ENCODE assay signal across 25 mouse cellular contexts in genomic region chr8:81742588-81742987, GRCm38 (mm10).
"Had no signal": no experiment of that assay in that cellular context is flagged by ENCODE, and none has a peak within 500 bp of the region (broad histone marks: within the 10 kb centered on the region; RNA-seq: fewer than 3 reads in every experiment).

No protein-coding gene starts in this region.

- H3K9ac ChIP-seq: heart, embryonic 13.5 days; heart, embryonic 15.5 days; hindbrain, embryonic 13.5 days; hindbrain, embryonic 15.5 days; limb, embryonic 12.5 days; liver, embryonic 13.5 days; liver, embryonic 15.5 days had no signal

- H3K4me2 ChIP-seq: heart, embryonic 11.5 days; heart, embryonic 13.5 days; heart, embryonic 15.5 days; hindbrain, embryonic 13.5 days; hindbrain, embryonic 15.5 days; limb, embryonic 12.5 days; liver, embryonic 11.5 days; liver, embryonic 13.5 days; liver, embryonic 15.5 days had no signal

- H3K36me3 ChIP-seq: heart, embryonic 13.5 days; heart, embryonic 15.5 days; hindbrain, embryonic 13.5 days; hindbrain, embryonic 15.5 days; limb, embryonic 10.5 days; limb, embryonic 12.5 days; liver, embryonic 13.5 days; liver, embryonic 15.5 days had no signal

- H3K9me3 ChIP-seq: heart, embryonic 13.5 days; heart, embryonic 15.5 days; hindbrain, embryonic 13.5 days; hindbrain, embryonic 15.5 days; limb, embryonic 10.5 days; limb, embryonic 12.5 days; liver, embryonic 13.5 days; liver, embryonic 15.5 days had no signal

- ATAC-seq: hindbrain, postnatal 0 days; intestine, postnatal 0 days had no signal

- H3K27ac ChIP-seq: heart, adult 2 months; heart, embryonic 13.5 days; heart, embryonic 15.5 days; hindbrain, embryonic 13.5 days; hindbrain, embryonic 15.5 days; hindbrain, postnatal 0 days; layer of hippocampus, adult 2 months; left cerebral cortex, adult 2 months; limb, embryonic 10.5 days; limb, embryonic 12.5 days; liver, embryonic 13.5 days; liver, embryonic 15.5 days had no signal

- H3K4me1 ChIP-seq: heart, embryonic 13.5 days; heart, embryonic 15.5 days; hindbrain, embryonic 13.5 days; hindbrain, embryonic 15.5 days; limb, embryonic 10.5 days; limb, embryonic 12.5 days; liver, embryonic 13.5 days; liver, embryonic 15.5 days had no signal

- H3K4me3 ChIP-seq: heart, adult 2 months; heart, embryonic 13.5 days; heart, embryonic 15.5 days; hindbrain, embryonic 13.5 days; hindbrain, embryonic 15.5 days; layer of hippocampus, adult 2 months; left cerebral cortex, adult 2 months; limb, embryonic 10.5 days; limb, embryonic 12.5 days; liver, embryonic 13.5 days; liver, embryonic 15.5 days had no signal

- H3K27me3 ChIP-seq: heart, embryonic 13.5 days; heart, embryonic 15.5 days; hindbrain, embryonic 13.5 days; hindbrain, embryonic 15.5 days; limb, embryonic 12.5 days; liver, embryonic 13.5 days; liver, embryonic 15.5 days had no signal

- DNase-seq: gastrocnemius, postnatal 14 days; gastrocnemius, postnatal 36 days; heart, adult 11 months; heart, adult 2 months; heart, postnatal 14 days; heart, postnatal 36 days; kidney, adult 18-20 months; kidney, adult 9 months; kidney, postnatal 14 days; kidney, postnatal 36 days; liver; liver, embryonic 13.5 days had no signal
